ENCODE assay signal across 19 mouse cellular contexts in the genomic region with DNA sequence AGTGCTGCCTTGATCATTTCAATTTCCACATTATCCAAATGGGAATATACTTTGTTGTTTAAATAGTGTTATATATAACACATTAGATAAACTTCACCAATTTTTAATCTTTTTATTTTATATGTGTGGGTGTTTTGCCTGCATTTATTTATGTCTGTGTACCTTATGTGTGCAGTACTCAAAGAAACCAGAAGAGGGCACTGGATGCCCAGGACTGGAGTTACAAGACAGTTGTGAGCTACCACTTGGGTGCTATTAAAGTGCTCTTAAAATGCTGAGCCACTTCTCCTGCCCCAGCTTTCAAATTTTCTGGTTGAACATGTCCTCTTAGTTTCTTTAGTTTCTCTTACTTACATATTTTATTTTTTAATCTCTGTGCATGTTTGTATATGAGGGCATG. TPM values are rescaled to one million over a fixed set of nuclear protein-coding genes. Genes with fewer than 3 reads are reported as not detected.
DNase-seq lines count a peak whose midpoint lies in the region; ATAC-seq and TF ChIP-seq lines count a peak whose summit lies in the region.
"Had no signal": no experiment of that assay in that cellular context is flagged by ENCODE, and none has a peak within 500 bp of the region (broad histone marks: within the 10 kb centered on the region; RNA-seq: fewer than 3 reads in every experiment).

No protein-coding gene starts in this region.

- H3K36me3 ChIP-seq in heart, postnatal 0 days (replicated peaks; ENCODE audit: control insufficient read depth, insufficient read depth, low read length), result peaks cover 3% of the 10 kb centered on the region; the same call in 1 of the 2 replicates
- H3K36me3 ChIP-seq in midbrain, postnatal 0 days (ENCODE audit: insufficient read depth, low read length), result no peaks in the 10 kb centered on the region; the same call in 1 of the 2 replicates
- H3K36me3 ChIP-seq in midbrain, embryonic 10.5 days, result peaks cover 31% of the 10 kb centered on the region
- H3K36me3 ChIP-seq: embryonic facial prominence, embryonic 12.5 days; liver, embryonic 13.5 days had no signal

- H3K27ac ChIP-seq in heart, postnatal 0 days (ENCODE audit: low read depth), result no peak overlapping the region
- H3K27ac ChIP-seq in midbrain, postnatal 0 days (ENCODE audit: low read depth, low read length), result no peak overlapping the region
- no peak overlapping the region for H3K27ac ChIP-seq in midbrain, embryonic 10.5 days (replicated peaks)
- H3K27ac ChIP-seq: embryonic facial prominence, embryonic 12.5 days; liver, embryonic 13.5 days; macrophage; neural tube, embryonic 13.5 days had no signal

- intact Hi-C loops in heart, postnatal 36 days (cut with DNase I), result no loop called here

- DNase-seq in heart, postnatal 0 days (ENCODE audit: low spot score), result no peak
- DNase-seq in heart, postnatal 36 days, result no peak
- DNase-seq in midbrain, postnatal 0 days (ENCODE audit: low spot score), result no peak
- DNase-seq in midbrain, embryonic 10.5 days (ENCODE audit: low spot score), result no peak
- peak; percentile 8 for DNase-seq in c-Kit-negative CD71-positive TER-119-positive erythroid progenitor cells, embryonic 14.5 days (ENCODE audit: low read depth, low spot score)
- DNase-seq in spleen, postnatal 36 days (ENCODE audit: low spot score in 2 of 2), result no peak
- no peak for DNase-seq in B cell, adult 2 months
- DNase-seq in cerebellum, postnatal 4 days (ENCODE audit: low spot score in 2 of 2), result no peak
- DNase-seq: cerebellum, adult 8-10 months; heart, adult 11 months; kidney, postnatal 10 days; liver, embryonic 13.5 days; right cerebral cortex, postnatal 4 days; thymus, postnatal 25 days had no signal

- no peak for ATAC-seq in heart, postnatal 0 days (ENCODE audit: insufficient read depth, low read depth)
- ATAC-seq in midbrain, postnatal 0 days (ENCODE audit: low FRiP score), result no peak
- ATAC-seq: hindbrain, embryonic 16.5 days; midbrain, embryonic 16.5 days had no signal

- no peak overlapping the region for H3K4me3 ChIP-seq in heart, postnatal 0 days (ENCODE audit: low read depth, low read length)
- no peak overlapping the region for H3K4me3 ChIP-seq in midbrain, postnatal 0 days (ENCODE audit: low read depth, low read length)
- no peak overlapping the region for H3K4me3 ChIP-seq in midbrain, embryonic 10.5 days
- H3K4me3 ChIP-seq: embryonic facial prominence, embryonic 12.5 days; liver, embryonic 13.5 days; neural tube, embryonic 13.5 days had no signal

- TF ChIP-seq EP300 in heart, postnatal 0 days (IDR thresholded peaks at IDR 0.05; ENCODE audit: low read depth), result no peak

- H3K27me3 ChIP-seq in heart, postnatal 0 days (ENCODE audit: control insufficient read depth, insufficient read depth, low read length), result no peaks in the 10 kb centered on the region
- no peaks in the 10 kb centered on the region for H3K27me3 ChIP-seq in midbrain, postnatal 0 days (ENCODE audit: insufficient read depth, low read length)
- H3K27me3 ChIP-seq in midbrain, embryonic 10.5 days (ENCODE audit: low read depth, poor library complexity, severe bottlenecking), result no peaks in the 10 kb centered on the region
- H3K27me3 ChIP-seq: embryonic facial prominence, embryonic 12.5 days; liver, embryonic 13.5 days; neural tube, embryonic 13.5 days had no signal

- no peaks in the 10 kb centered on the region for H3K9me3 ChIP-seq in heart, postnatal 0 days (replicated peaks; ENCODE audit: control insufficient read depth, low read length)
- no peaks in the 10 kb centered on the region for H3K9me3 ChIP-seq in midbrain, postnatal 0 days (ENCODE audit: low read length)
- H3K9me3 ChIP-seq in midbrain, embryonic 10.5 days (replicated peaks), result no peaks in the 10 kb centered on the region
- H3K9me3 ChIP-seq: embryonic facial prominence, embryonic 12.5 days; liver, embryonic 13.5 days; neural tube, embryonic 13.5 days had no signal

- no peak overlapping the region for H3K4me2 ChIP-seq in heart, postnatal 0 days (ENCODE audit: low read depth, low read length)
- H3K4me2 ChIP-seq in midbrain, postnatal 0 days (ENCODE audit: low read depth, low read length, poor library complexity, severe bottlenecking), result no peak overlapping the region
- H3K4me2 ChIP-seq: embryonic facial prominence, embryonic 12.5 days; liver, embryonic 13.5 days; neural tube, embryonic 13.5 days had no signal

- H3K4me1 ChIP-seq in heart, postnatal 0 days (ENCODE audit: control insufficient read depth, insufficient read depth), result no peaks in the 10 kb centered on the region
- H3K4me1 ChIP-seq in midbrain, postnatal 0 days (ENCODE audit: insufficient read depth, low read length), result no peaks in the 10 kb centered on the region
- no peaks in the 10 kb centered on the region for H3K4me1 ChIP-seq in midbrain, embryonic 10.5 days
- H3K4me1 ChIP-seq: embryonic facial prominence, embryonic 12.5 days; liver, embryonic 13.5 days; neural tube, embryonic 13.5 days had no signal

- no peak overlapping the region for H3K9ac ChIP-seq in heart, postnatal 0 days (replicated peaks; ENCODE audit: low read depth, low read length)
- no peak overlapping the region for H3K9ac ChIP-seq in midbrain, postnatal 0 days (replicated peaks; ENCODE audit: low read length, poor library complexity, severe bottlenecking)
- H3K9ac ChIP-seq: embryonic facial prominence, embryonic 12.5 days; liver, embryonic 13.5 days; neural tube, embryonic 13.5 days had no signal

- TF ChIP-seq CTCF in heart, postnatal 0 days (IDR thresholded peaks at IDR 0.05; ENCODE audit: low read depth), result peak; percentile 14; the same call in 1 of the 2 replicates
- peak; percentile 47 for TF ChIP-seq CTCF in midbrain, postnatal 0 days (IDR thresholded peaks at IDR 0.05)

RNA-seq across cellular contexts. Expression of gene Spata7, which starts 16.9 kb away (rescaled TPM):
- 3.3 and 7.2 TPM in 2 replicates for total RNA-seq in heart, postnatal 0 days (2014; rRNA removed; ENCODE audit: low replicate concordance)
- polyA plus RNA-seq in heart, postnatal 0 days (2015; fragmentation: Nextera tagmentation; extraction: Ambion mirVana), result 8.7 and 9.7 TPM in 2 replicates
- 1 to 10 TPM; 5.8 to 6.3 TPM for total RNA-seq in heart, postnatal 36 days (2021)
- total RNA-seq in midbrain, postnatal 0 days (2014; rRNA removed), result 29.2 and 41.6 TPM in 2 replicates
- 34.2 and 38.2 TPM in 2 replicates for polyA plus RNA-seq in midbrain, postnatal 0 days (2015; fragmentation: Nextera tagmentation; extraction: Ambion mirVana)
- polyA plus RNA-seq in midbrain, embryonic 10.5 days (2016; fragmentation: Nextera tagmentation; extraction: Ambion mirVana), result 19.5 and 21.6 TPM in 2 replicates
